Mouse (Mus musculus) MEL (cell line): Measurements from ENCODE around the gene 4930548H24Rik. TPM values are rescaled to one million over a fixed set of nuclear protein-coding genes. Genes with fewer than 3 reads are reported as not detected.

Source experiments
- DNase-seq: peaks from one replicate; pipeline ENCODE4 v3.0.0; 2011; ENCODE audit warnings: low read depth, low spot score
- H3K27ac ChIP-seq: 2 replicates; pipeline ENCODE4 v1.5.1; 2012; ENCODE audit warnings: low read depth, mild to moderate bottlenecking, control low read depth, low read length, moderate library complexity; ENCODE audit not compliant: control insufficient read depth
- H3K27me3 ChIP-seq, 2 experiments: fragments of 150-350 bp in 1 of 2; sonication (generic) in 1 of 2; 2 replicates each; pipeline ENCODE4 v1.6.1; 2012; ENCODE audit warnings: low read length in 2 of 2, mild to moderate bottlenecking in 2 of 2, improper control_type of control experiment in 1 of 2, moderate library complexity in 1 of 2; ENCODE audit not compliant: insufficient read depth in 2 of 2, control insufficient read depth in 1 of 2
- H3K36me3 ChIP-seq, 2 experiments: 2 replicates each; pipeline ENCODE4 v1.6.1; 2012 to 2014; ENCODE audit warnings: low read length in 2 of 2, improper control_type of control experiment in 1 of 2, inconsistent platforms in 1 of 2, mild to moderate bottlenecking in 1 of 2; ENCODE audit not compliant: insufficient read depth in 2 of 2, control insufficient read depth in 1 of 2
- H3K4me1 ChIP-seq, 2 experiments: fragments of 150-350 bp in 1 of 2; sonication (generic) in 1 of 2; 2 replicates each; pipeline ENCODE4 v1.6.1; 2012; ENCODE audit warnings: low read length in 2 of 2, improper control_type of control experiment in 1 of 2, mild to moderate bottlenecking in 1 of 2; ENCODE audit not compliant: insufficient read depth in 2 of 2, control insufficient read depth in 1 of 2
- H3K4me3 ChIP-seq, 2 experiments: fragments of 150-350 bp in 1 of 2; sonication (generic) in 1 of 2; 2 replicates each; pipeline ENCODE4 v1.5.1; 2012; ENCODE audit warnings: low read depth in 2 of 2, low read length in 2 of 2, mild to moderate bottlenecking in 2 of 2, moderate library complexity in 2 of 2, control low read depth in 1 of 2, improper control_type of control experiment in 1 of 2; ENCODE audit not compliant: control insufficient read depth in 1 of 2, insufficient read depth in 1 of 2
- H3K79me2 ChIP-seq: 2 replicates; pipeline ENCODE4 v1.6.1; 2012; ENCODE audit warnings: mild to moderate bottlenecking, low read length, moderate library complexity; ENCODE audit not compliant: control insufficient read depth, poor library complexity, insufficient read depth
- H3K9ac ChIP-seq: 2 replicates; pipeline ENCODE4 v1.6.1; 2012; ENCODE audit warnings: low read depth, mild to moderate bottlenecking, control low read depth, low read length, moderate library complexity; ENCODE audit not compliant: control insufficient read depth, poor library complexity, severe bottlenecking
- H3K9me3 ChIP-seq: fragments of 150-350 bp; sonication (generic); replicated peaks from 2 replicates; pipeline ENCODE4 v1.6.1; 2012; ENCODE audit warnings: mild to moderate bottlenecking, low read length, improper control_type of control experiment, moderate library complexity; ENCODE audit not compliant: insufficient read depth
- BHLHE40 ChIP-seq: IDR thresholded peaks from 2 replicates; pipeline ENCODE4 v1.6.1; 2012; ENCODE audit warnings: low read depth, mild to moderate bottlenecking, inconsistent platforms, low read length, improper control_type of control experiment, borderline replicate concordance
- CHD1 ChIP-seq: IDR thresholded peaks from 2 replicates; pipeline ENCODE4 v1.6.1; 2012; ENCODE audit warnings: low read depth, mild to moderate bottlenecking, inconsistent platforms, low read length, improper control_type of control experiment
- CTCF ChIP-seq, 3 experiments: IDR thresholded peaks in 2 of 3; conservative IDR thresholded peaks in 1 of 3; 2 replicates each; pipeline ENCODE4 v1.5.1; 2011 to 2012; ENCODE audit warnings: low read length in 3 of 3, low read depth in 2 of 3, mild to moderate bottlenecking in 2 of 3, improper control_type of control experiment in 1 of 3, inconsistent platforms in 1 of 3, mixed read lengths in 1 of 3, moderate library complexity in 1 of 3; ENCODE audit not compliant: control insufficient read depth in 1 of 3, insufficient read depth in 1 of 3, poor library complexity in 1 of 3, severe bottlenecking in 1 of 3
- E2F4 ChIP-seq: IDR thresholded peaks from 2 replicates; pipeline ENCODE4 v1.6.1; 2011; ENCODE audit warnings: low read depth, low read length, improper control_type of control experiment, borderline replicate concordance
- ELF1 ChIP-seq: IDR thresholded peaks from 2 replicates; pipeline ENCODE4 v1.6.1; 2014; ENCODE audit warnings: low read depth, mild to moderate bottlenecking, inconsistent platforms, low read length, improper control_type of control experiment, moderate library complexity
- ETS1 ChIP-seq: IDR thresholded peaks from 2 replicates; pipeline ENCODE4 v1.6.1; 2012; ENCODE audit warnings: low read depth, mild to moderate bottlenecking, inconsistent platforms, low read length, improper control_type of control experiment, moderate library complexity
- GABPA ChIP-seq: IDR thresholded peaks from 2 replicates; pipeline ENCODE4 v1.6.1; 2012; ENCODE audit warnings: low read depth, mild to moderate bottlenecking, inconsistent platforms, low read length, improper control_type of control experiment, moderate library complexity
- HCFC1 ChIP-seq: IDR thresholded peaks from 2 replicates; pipeline ENCODE4 v1.6.1; 2012; ENCODE audit warnings: low read depth, mild to moderate bottlenecking, inconsistent platforms, low read length, improper control_type of control experiment, moderate library complexity
- JUND ChIP-seq: IDR thresholded peaks from 2 replicates; pipeline ENCODE4 v1.6.1; 2011; ENCODE audit warnings: low read depth, mild to moderate bottlenecking, improper control_type of control experiment, low read length
- MAX ChIP-seq: IDR thresholded peaks from 2 replicates; pipeline ENCODE4 v1.6.1; 2011; ENCODE audit warnings: low read length, improper control_type of control experiment
- MEF2A ChIP-seq: IDR thresholded peaks from 2 replicates; pipeline ENCODE4 v1.6.1; 2014; ENCODE audit warnings: low read depth, mild to moderate bottlenecking, inconsistent platforms, low read length, improper control_type of control experiment; ENCODE audit not compliant: poor library complexity, insufficient replicate concordance, severe bottlenecking; ENCODE audit errors: extremely low read depth
- MXI1 ChIP-seq: IDR thresholded peaks from 2 replicates; pipeline ENCODE4 v1.6.1; 2011; ENCODE audit warnings: mild to moderate bottlenecking, low read depth, low read length, improper control_type of control experiment
- NELFE ChIP-seq: IDR thresholded peaks from 2 replicates; pipeline ENCODE4 v1.6.1; 2011; ENCODE audit warnings: low read depth, low read length, improper control_type of control experiment
- NRF1 ChIP-seq: IDR thresholded peaks from 2 replicates; pipeline ENCODE4 v1.6.1; 2014; ENCODE audit warnings: low read depth, mild to moderate bottlenecking, inconsistent platforms, low read length, improper control_type of control experiment, moderate library complexity; ENCODE audit not compliant: poor library complexity, insufficient read depth, severe bottlenecking
- POLR2A ChIP-seq, 2 experiments: IDR thresholded peaks; 2 replicates each; pipeline ENCODE4 v1.6.1; 2011 to 2012; ENCODE audit warnings: low read length in 2 of 2, mild to moderate bottlenecking in 2 of 2, control low read depth in 1 of 2, improper control_type of control experiment in 1 of 2, low read depth in 1 of 2, moderate library complexity in 1 of 2; ENCODE audit not compliant: control insufficient read depth in 1 of 2, insufficient read depth in 1 of 2, poor library complexity in 1 of 2
- POLR2AphosphoS2 ChIP-seq: IDR thresholded peaks from 2 replicates; pipeline ENCODE4 v1.6.1; 2011; ENCODE audit warnings: low read length, improper control_type of control experiment
- SIN3A ChIP-seq: IDR thresholded peaks from 2 replicates; pipeline ENCODE4 v1.6.1; 2012; ENCODE audit warnings: low read length, improper control_type of control experiment, inconsistent platforms
- TBP ChIP-seq: IDR thresholded peaks from 2 replicates; pipeline ENCODE4 v1.8.0; 2011; ENCODE audit warnings: low read depth, low read length, improper control_type of control experiment
- TCF12 ChIP-seq: IDR thresholded peaks from 2 replicates; pipeline ENCODE4 v1.6.1; 2014; ENCODE audit warnings: low read depth, mild to moderate bottlenecking, inconsistent platforms, low read length, improper control_type of control experiment, moderate library complexity
- USF1 ChIP-seq: IDR thresholded peaks from 2 replicates; pipeline ENCODE4 v1.6.1; 2014; ENCODE audit warnings: low read depth, mild to moderate bottlenecking, inconsistent platforms, low read length, improper control_type of control experiment, moderate library complexity
- USF2 ChIP-seq, 2 experiments: IDR thresholded peaks; 2 replicates each; pipeline ENCODE4 v1.6.1; 2011 to 2012; ENCODE audit warnings: improper control_type of control experiment in 2 of 2, low read length in 2 of 2, borderline replicate concordance in 1 of 2, inconsistent platforms in 1 of 2, low read depth in 1 of 2, mild to moderate bottlenecking in 1 of 2; ENCODE audit not compliant: insufficient read depth in 1 of 2
- ZNF384 ChIP-seq: IDR thresholded peaks from 2 replicates; pipeline ENCODE4 v1.6.1; 2012; ENCODE audit warnings: low read depth, mild to moderate bottlenecking, inconsistent platforms, low read length, improper control_type of control experiment
- polyA plus RNA-seq, 2 experiments: library from polyadenylated mRNA; stranded (reverse) in 1 of 2; unstranded in 1 of 2; fragments of >175 nt in 1 of 2; fragments of >200 nt in 1 of 2; gene quantifications; 2 replicates each; pipeline versions ENCODE4 v1.2.1 to v1.2.4; 2012; ENCODE audit warnings: low replicate concordance in 2 of 2, low read depth in 1 of 2; ENCODE audit not compliant: insufficient read length in 2 of 2, insufficient read depth in 1 of 2, missing spikeins in 1 of 2
- total RNA-seq: library from RNA; depleted of rRNA; stranded (reverse); fragments of 300-350 nt; gene quantifications from 2 replicates; pipeline ENCODE4 v1.2.3, GENCODE M21; 2012

4930548H24Rik gene
- total and polyA plus RNA-seq, 3 experiments: 0.13 to 0.15 TPM; not detected in 1

- Histone ChIP-seq H3K79me2 (peaks cover 16% of the 10 kb centered on the region), H3K4me1 (peaks cover 5 to 20% of the 10 kb centered on the region in 2 experiments), H3K4me3 (peak within 1 kb of the TSS; percentile 38 to 68), H3K9ac (peak within 1 kb of the TSS; percentile 89), H3K9me3 (no peaks in the 10 kb centered on the region), H3K36me3 (peaks cover 0 to 23% of the 10 kb centered on the region in 2 experiments; a peak in 2 of 4 replicates), H3K27me3 (no peaks in the 10 kb centered on the region; a peak in 1 of 4 replicates), H3K27ac (peak within 1 kb of the TSS; percentile 87)
- no peak for TF ChIP-seq GABPA
- TF ChIP-seq SIN3A: peak; percentile 87; the same call in 1 of the 2 replicates
- TF ChIP-seq CTCF (IDR thresholded peaks at IDR 0.05 in 2 of 3, conservative IDR thresholded peaks at IDR 0.05 in 1 of 3; ENCODE audit: control insufficient read depth in 1 of 3, insufficient read depth in 1 of 3, low read depth in 2 of 3, low read length in 3 of 3, poor library complexity in 1 of 3, severe bottlenecking in 1 of 3): no peak
- no peak for TF ChIP-seq MEF2A
- peak; percentile 89 for TF ChIP-seq ZNF384
- no peak for TF ChIP-seq NRF1
- TF ChIP-seq ETS1: peak; percentile 2; the same call in 1 of the 2 replicates
- TF ChIP-seq ELF1: peak; percentile 93
- peak; percentile 19; the same call in 1 of the 2 replicates for TF ChIP-seq POLR2AphosphoS2
- TF ChIP-seq MXI1: peak; percentile 17; the same call in 1 of the 2 replicates
- TF ChIP-seq JUND: no peak
- peak; percentile 98 for TF ChIP-seq USF1
- peak; percentile 85 for TF ChIP-seq HCFC1
- peak; percentile 67; the same call in 1 of the 2 replicates for TF ChIP-seq BHLHE40
- TF ChIP-seq TBP: peak; percentile 98
- peak; percentile 98; the same call in 1 of the 2 replicates for TF ChIP-seq E2F4
- no peak for TF ChIP-seq CHD1
- no peak for TF ChIP-seq MAX
- peak; percentile 81 to 91 for TF ChIP-seq USF2 (IDR thresholded peaks at IDR 0.05; ENCODE audit: borderline replicate concordance in 1 of 2, insufficient read depth in 1 of 2, low read depth in 1 of 2, low read length in 2 of 2)
- peak; percentile 81 to 96 for TF ChIP-seq POLR2A (IDR thresholded peaks at IDR 0.05; ENCODE audit: control insufficient read depth in 1 of 2, insufficient read depth in 1 of 2, low read depth in 1 of 2, low read length in 2 of 2, poor library complexity in 1 of 2)
- TF ChIP-seq NELFE: peak; percentile 73
- TF ChIP-seq TCF12: peak; percentile 93
- DNase-seq: peak; percentile 100
Observed at GRCm38 (mm10) chr5:31451878-31452561, 33.5 kb upstream of the 4930548H24Rik start, which contains the start of gene Zfp512. Gene Zfp512, plus strand, starts transcription at chr5:31452431.
